Mouse (Mus musculus) embryonic facial prominence, embryonic 15.5 days (tissue): ENCODE data around the gene Tstd1. TPM values are rescaled to one million over a fixed set of nuclear protein-coding genes. Genes with fewer than 3 reads are reported as not detected.

ENCODE experiments used
- ATAC-seq: fragments of 200-750 bp; cut with Nextera tagmentation; 2 replicates; pipeline ENCODE4 v1.8.0; 2017; ENCODE audit warnings: low read depth, moderate TSS enrichment; ENCODE audit not compliant: insufficient number of reproducible peaks, low FRiP score, low TSS enrichment
- H3K27ac ChIP-seq: fragments of 300-500 bp; sonication (generic); replicated peaks from 2 replicates; pipeline ENCODE4 v1.5.1; 2015; ENCODE audit warnings: mild to moderate bottlenecking, inconsistent platforms
- H3K27me3 ChIP-seq: fragments of 300-500 bp; sonication (generic); 2 replicates; pipeline ENCODE4 v1.6.1; 2015; ENCODE audit warnings: inconsistent platforms
- H3K36me3 ChIP-seq: fragments of 300-500 bp; sonication (generic); 2 replicates; pipeline ENCODE4 v1.6.1; 2015; ENCODE audit warnings: mild to moderate bottlenecking, inconsistent platforms
- H3K4me1 ChIP-seq: fragments of 300-500 bp; sonication (generic); 2 replicates; pipeline ENCODE4 v1.6.1; 2015; ENCODE audit warnings: inconsistent platforms
- H3K4me2 ChIP-seq: fragments of 300-500 bp; sonication (generic); replicated peaks from 2 replicates; pipeline ENCODE4 v1.6.1; 2015; ENCODE audit warnings: mild to moderate bottlenecking, inconsistent platforms
- H3K4me3 ChIP-seq: fragments of 300-500 bp; sonication (generic); replicated peaks from 2 replicates; pipeline ENCODE4 v1.5.1; 2015; ENCODE audit warnings: mild to moderate bottlenecking, inconsistent platforms
- H3K9ac ChIP-seq: fragments of 300-500 bp; sonication (generic); 2 replicates; pipeline ENCODE4 v1.6.1; 2015; ENCODE audit warnings: inconsistent platforms
- H3K9me3 ChIP-seq: fragments of 300-500 bp; sonication (generic); replicated peaks from 2 replicates; pipeline ENCODE4 v1.6.1; 2016; ENCODE audit warnings: inconsistent platforms
- WGBS: fragments of 180-500 bp; shearing (Covaris S2); methylation state at CpG from one replicate; pipeline ENCODE4 v1.1.7; 2015; 5-methylcytosine and 5-hydroxymethylcytosine counted together
- polyA plus RNA-seq: library from polyadenylated mRNA; unstranded; fragments of >200 nt; fragmentation: Nextera tagmentation; extraction: Ambion mirVana; gene quantifications from 2 replicates; pipeline ENCODE4 v1.2.1, GENCODE M21; 2015

Tstd1 gene
- polyA plus RNA-seq, 1 experiment from 2014 or later = 11.8 TPM

GRCm38 (mm10) chr1:171388376-171389102 lies 30.1 kb upstream of the Tstd1 start, which contains the start of gene Arhgap30:
Gene Arhgap30, plus strand, starts transcription at chr1:171388954.
- no peak within 1 kb of the TSS for H3K4me2 ChIP-seq
- H3K27me3 ChIP-seq = no peaks in the 10 kb centered on the region
- H3K9me3 ChIP-seq = no peaks in the 10 kb centered on the region
- H3K4me1 ChIP-seq = peaks cover 7% of the 10 kb centered on the region; the same call in 1 of the 2 replicates
- WGBS = 77% methylated on average over 15 of the region's 15 CpGs
- H3K4me3 ChIP-seq = no peak within 1 kb of the TSS
- H3K36me3 ChIP-seq = no peaks in the 10 kb centered on the region
- no peak within 1 kb of the TSS for H3K27ac ChIP-seq
- ATAC-seq = no peak
- H3K9ac ChIP-seq = no peak within 1 kb of the TSS

GRCm38 (mm10) chr1:171390101-171390500 lies 28.6 kb upstream of the Tstd1 start:
- H3K27ac ChIP-seq = no peak overlapping the region
- WGBS = 60% methylated on average over 4 of the region's 4 CpGs
- ATAC-seq = no peak

GRCm38 (mm10) chr1:171401821-171402220 lies 16.9 kb upstream of the Tstd1 start:
- Histone ChIP-seq H3K9ac (no peak overlapping the region), H3K36me3 (no peaks in the 10 kb centered on the region), H3K9me3 (no peaks in the 10 kb centered on the region), H3K27me3 (no peaks in the 10 kb centered on the region), H3K4me3 (no peak overlapping the region), H3K27ac (no peak overlapping the region), H3K4me1 (no peaks in the 10 kb centered on the region), H3K4me2 (no peak overlapping the region)
- WGBS = 66% methylated on average over 4 of the region's 4 CpGs
- no peak for ATAC-seq

More at GRCm38 (mm10) chr1:171390101-171390500, 28.6 kb upstream of the Tstd1 start:
- no peak overlapping the region for H3K4me2 ChIP-seq
- H3K27me3 ChIP-seq = no peaks in the 10 kb centered on the region
- no peaks in the 10 kb centered on the region for H3K9me3 ChIP-seq
- H3K36me3 ChIP-seq = no peaks in the 10 kb centered on the region
- H3K4me3 ChIP-seq = no peak overlapping the region
- no peaks in the 10 kb centered on the region for H3K4me1 ChIP-seq
- H3K9ac ChIP-seq = no peak overlapping the region

- WGBS = 62% methylated on average over 9 of the region's 9 CpGs
- H3K9me3 ChIP-seq = no peaks in the 10 kb centered on the region
Measured at GRCm38 (mm10) chr1:171402991-171403390, 15.7 kb upstream of the Tstd1 start.

GRCm38 (mm10) chr1:171407263-171407662 lies 11.4 kb upstream of the Tstd1 start:
- no peaks in the 10 kb centered on the region for H3K36me3 ChIP-seq
- H3K9me3 ChIP-seq = no peaks in the 10 kb centered on the region
- no peak overlapping the region for H3K9ac ChIP-seq
- no peaks in the 10 kb centered on the region for H3K4me1 ChIP-seq
- no peak overlapping the region for H3K27ac ChIP-seq
- H3K4me3 ChIP-seq = no peak overlapping the region
- ATAC-seq = no peak
- H3K4me2 ChIP-seq = no peak overlapping the region
- peaks cover 18% of the 10 kb centered on the region for H3K27me3 ChIP-seq
- 78% methylated on average over 5 of the region's 5 CpGs for WGBS

More at GRCm38 (mm10) chr1:171402991-171403390, 15.7 kb upstream of the Tstd1 start:
- Histone ChIP-seq H3K27me3 (peaks cover 4% of the 10 kb centered on the region), H3K27ac (no peak overlapping the region), H3K9ac (no peak overlapping the region), H3K4me3 (no peak overlapping the region), H3K4me1 (no peaks in the 10 kb centered on the region), H3K4me2 (no peak overlapping the region), H3K36me3 (no peaks in the 10 kb centered on the region)
- no peak for ATAC-seq

- H3K27me3 ChIP-seq = peaks cover 18% of the 10 kb centered on the region
Measured at GRCm38 (mm10) chr1:171410231-171410630, 8.4 kb upstream of the Tstd1 start.

GRCm38 (mm10) chr1:171410947-171411484 lies 7.7 kb upstream of the Tstd1 start, which contains the start of gene Usf1:
Gene Usf1, plus strand, starts transcription at chr1:171411313.
- peak; percentile 95 for ATAC-seq
- H3K4me3 ChIP-seq = peak within 1 kb of the TSS; percentile 95
- peak within 1 kb of the TSS; percentile 97 for H3K27ac ChIP-seq
- peak within 1 kb of the TSS; percentile 96 for H3K9ac ChIP-seq
- peak within 1 kb of the TSS; percentile 63 for H3K4me2 ChIP-seq
- under 1% methylated on average over 36 of the region's 36 CpGs for WGBS
- no peaks in the 10 kb centered on the region for H3K9me3 ChIP-seq
- peaks cover 15% of the 10 kb centered on the region for H3K4me1 ChIP-seq
- peaks cover 18% of the 10 kb centered on the region for H3K27me3 ChIP-seq
- peaks cover 9% of the 10 kb centered on the region for H3K36me3 ChIP-seq

More at GRCm38 (mm10) chr1:171410231-171410630, 8.4 kb upstream of the Tstd1 start:
- no peak overlapping the region for H3K4me2 ChIP-seq
- H3K27ac ChIP-seq = no peak overlapping the region
- no peak overlapping the region; the same call in 1 of the 2 replicates for H3K4me3 ChIP-seq
- H3K36me3 ChIP-seq = peaks cover 1% of the 10 kb centered on the region
- peaks cover 15% of the 10 kb centered on the region for H3K4me1 ChIP-seq
- WGBS = 82% methylated on average over 1 of the region's 1 CpGs
- H3K9ac ChIP-seq = no peak overlapping the region
- H3K9me3 ChIP-seq = no peaks in the 10 kb centered on the region
- no peak for ATAC-seq

GRCm38 (mm10) chr1:171411492-171411941 lies 7.2 kb upstream of the Tstd1 start:
- H3K4me2 ChIP-seq = peak overlapping the region; percentile 63
- peaks cover 15% of the 10 kb centered on the region for H3K4me1 ChIP-seq
- peak overlapping the region; percentile 95 for H3K4me3 ChIP-seq
- no peaks in the 10 kb centered on the region for H3K9me3 ChIP-seq
- H3K36me3 ChIP-seq = peaks cover 14% of the 10 kb centered on the region
- peaks cover 18% of the 10 kb centered on the region for H3K27me3 ChIP-seq
- peak; percentile 74 for ATAC-seq
- H3K9ac ChIP-seq = peak overlapping the region; percentile 96
- peak overlapping the region; percentile 97 for H3K27ac ChIP-seq
- WGBS = under 1% methylated on average over 39 of the region's 39 CpGs

- H3K9ac ChIP-seq = peak overlapping the region; percentile 96
- H3K9me3 ChIP-seq = no peaks in the 10 kb centered on the region
- H3K27me3 ChIP-seq = peaks cover 18% of the 10 kb centered on the region
- ATAC-seq = no peak
- peaks cover 15% of the 10 kb centered on the region for H3K4me1 ChIP-seq
- H3K27ac ChIP-seq = peak overlapping the region; percentile 97
- peak overlapping the region; percentile 63 for H3K4me2 ChIP-seq
- WGBS = under 1% methylated on average over 20 of the region's 20 CpGs
- H3K4me3 ChIP-seq = peak overlapping the region; percentile 95
- H3K36me3 ChIP-seq = peaks cover 19% of the 10 kb centered on the region
Measured at GRCm38 (mm10) chr1:171412001-171412441, 6.7 kb upstream of the Tstd1 start.

GRCm38 (mm10) chr1:171412446-171412845 lies 6.2 kb upstream of the Tstd1 start:
- ATAC-seq = no peak
- peak overlapping the region; percentile 96 for H3K9ac ChIP-seq
- peak overlapping the region; percentile 95 for H3K4me3 ChIP-seq
- H3K27ac ChIP-seq = peak overlapping the region; percentile 97
- H3K9me3 ChIP-seq = no peaks in the 10 kb centered on the region
- H3K27me3 ChIP-seq = peaks cover 18% of the 10 kb centered on the region
- H3K4me1 ChIP-seq = peaks cover 15% of the 10 kb centered on the region
- peaks cover 23% of the 10 kb centered on the region for H3K36me3 ChIP-seq
- peak overlapping the region; percentile 63 for H3K4me2 ChIP-seq
- WGBS = 34% methylated on average over 3 of the region's 3 CpGs

- no peaks in the 10 kb centered on the region for H3K9me3 ChIP-seq
- peaks cover 32% of the 10 kb centered on the region for H3K36me3 ChIP-seq
- H3K9ac ChIP-seq = no peak overlapping the region
- H3K4me1 ChIP-seq = peaks cover 15% of the 10 kb centered on the region
- WGBS = 74% methylated on average over 8 of the region's 8 CpGs
- H3K4me3 ChIP-seq = no peak overlapping the region
- H3K27ac ChIP-seq = no peak overlapping the region
- H3K27me3 ChIP-seq = peaks cover 11% of the 10 kb centered on the region; the same call in 1 of the 2 replicates
- H3K4me2 ChIP-seq = no peak overlapping the region
- no peak for ATAC-seq
Measured at GRCm38 (mm10) chr1:171413608-171414007, 5.1 kb upstream of the Tstd1 start.
